Mouse (Mus musculus) MEL (cell line): ENCODE measurements around the gene Zfp638. TPM values are rescaled to one million over a fixed set of nuclear protein-coding genes. Genes with fewer than 3 reads are reported as not detected.

Experiments used
- DNase-seq: peaks from one replicate; pipeline ENCODE4 v3.0.0; 2011; ENCODE audit warnings: low read depth, low spot score
- H3K27ac ChIP-seq: 2 replicates; pipeline ENCODE4 v1.5.1; 2012; ENCODE audit warnings: low read depth, mild to moderate bottlenecking, control low read depth, low read length, moderate library complexity; ENCODE audit not compliant: control insufficient read depth
- H3K27me3 ChIP-seq, 2 experiments: fragments of 150-350 bp in 1 of 2; sonication (generic) in 1 of 2; 2 replicates each; pipeline ENCODE4 v1.6.1; 2012; ENCODE audit warnings: low read length in 2 of 2, mild to moderate bottlenecking in 2 of 2, improper control_type of control experiment in 1 of 2, moderate library complexity in 1 of 2; ENCODE audit not compliant: insufficient read depth in 2 of 2, control insufficient read depth in 1 of 2
- H3K36me3 ChIP-seq, 2 experiments: 2 replicates each; pipeline ENCODE4 v1.6.1; 2012 to 2014; ENCODE audit warnings: low read length in 2 of 2, improper control_type of control experiment in 1 of 2, inconsistent platforms in 1 of 2, mild to moderate bottlenecking in 1 of 2; ENCODE audit not compliant: insufficient read depth in 2 of 2, control insufficient read depth in 1 of 2
- H3K4me1 ChIP-seq, 2 experiments: fragments of 150-350 bp in 1 of 2; sonication (generic) in 1 of 2; 2 replicates each; pipeline ENCODE4 v1.6.1; 2012; ENCODE audit warnings: low read length in 2 of 2, improper control_type of control experiment in 1 of 2, mild to moderate bottlenecking in 1 of 2; ENCODE audit not compliant: insufficient read depth in 2 of 2, control insufficient read depth in 1 of 2
- H3K4me3 ChIP-seq, 2 experiments: fragments of 150-350 bp in 1 of 2; sonication (generic) in 1 of 2; 2 replicates each; pipeline ENCODE4 v1.5.1; 2012; ENCODE audit warnings: low read depth in 2 of 2, low read length in 2 of 2, mild to moderate bottlenecking in 2 of 2, moderate library complexity in 2 of 2, control low read depth in 1 of 2, improper control_type of control experiment in 1 of 2; ENCODE audit not compliant: control insufficient read depth in 1 of 2, insufficient read depth in 1 of 2
- H3K79me2 ChIP-seq: 2 replicates; pipeline ENCODE4 v1.6.1; 2012; ENCODE audit warnings: mild to moderate bottlenecking, low read length, moderate library complexity; ENCODE audit not compliant: control insufficient read depth, poor library complexity, insufficient read depth
- H3K9ac ChIP-seq: 2 replicates; pipeline ENCODE4 v1.6.1; 2012; ENCODE audit warnings: low read depth, mild to moderate bottlenecking, control low read depth, low read length, moderate library complexity; ENCODE audit not compliant: control insufficient read depth, poor library complexity, severe bottlenecking
- H3K9me3 ChIP-seq: fragments of 150-350 bp; sonication (generic); replicated peaks from 2 replicates; pipeline ENCODE4 v1.6.1; 2012; ENCODE audit warnings: mild to moderate bottlenecking, low read length, improper control_type of control experiment, moderate library complexity; ENCODE audit not compliant: insufficient read depth
- CHD2 ChIP-seq: IDR thresholded peaks from 2 replicates; pipeline ENCODE4 v1.6.1; 2011; ENCODE audit warnings: low read length, improper control_type of control experiment
- CTCF ChIP-seq, 3 experiments: IDR thresholded peaks in 2 of 3; conservative IDR thresholded peaks in 1 of 3; 2 replicates each; pipeline ENCODE4 v1.5.1; 2011 to 2012; ENCODE audit warnings: low read length in 3 of 3, low read depth in 2 of 3, mild to moderate bottlenecking in 2 of 3, improper control_type of control experiment in 1 of 3, inconsistent platforms in 1 of 3, mixed read lengths in 1 of 3, moderate library complexity in 1 of 3; ENCODE audit not compliant: control insufficient read depth in 1 of 3, insufficient read depth in 1 of 3, poor library complexity in 1 of 3, severe bottlenecking in 1 of 3
- ELF1 ChIP-seq: IDR thresholded peaks from 2 replicates; pipeline ENCODE4 v1.6.1; 2014; ENCODE audit warnings: low read depth, mild to moderate bottlenecking, inconsistent platforms, low read length, improper control_type of control experiment, moderate library complexity
- GATA1 ChIP-seq: IDR thresholded peaks from 2 replicates; pipeline ENCODE4 v1.6.1; 2011; ENCODE audit warnings: low read depth, low read length, improper control_type of control experiment
- HCFC1 ChIP-seq: IDR thresholded peaks from 2 replicates; pipeline ENCODE4 v1.6.1; 2012; ENCODE audit warnings: low read depth, mild to moderate bottlenecking, inconsistent platforms, low read length, improper control_type of control experiment, moderate library complexity
- JUND ChIP-seq: IDR thresholded peaks from 2 replicates; pipeline ENCODE4 v1.6.1; 2011; ENCODE audit warnings: low read depth, mild to moderate bottlenecking, improper control_type of control experiment, low read length
- MYB ChIP-seq: IDR thresholded peaks from 2 replicates; pipeline ENCODE4 v1.6.1; 2011; ENCODE audit warnings: mild to moderate bottlenecking, low read depth, low read length, improper control_type of control experiment
- MYC ChIP-seq: IDR thresholded peaks from 2 replicates; pipeline ENCODE4 v1.6.1; 2011; ENCODE audit warnings: low read depth, mild to moderate bottlenecking, low read length, improper control_type of control experiment, moderate library complexity
- NRF1 ChIP-seq: IDR thresholded peaks from 2 replicates; pipeline ENCODE4 v1.6.1; 2014; ENCODE audit warnings: low read depth, mild to moderate bottlenecking, inconsistent platforms, low read length, improper control_type of control experiment, moderate library complexity; ENCODE audit not compliant: poor library complexity, insufficient read depth, severe bottlenecking
- POLR2AphosphoS2 ChIP-seq: IDR thresholded peaks from 2 replicates; pipeline ENCODE4 v1.6.1; 2011; ENCODE audit warnings: low read length, improper control_type of control experiment
- POLR2AphosphoS5 ChIP-seq: IDR thresholded peaks from 2 replicates; pipeline ENCODE4 v1.6.1; 2012; ENCODE audit warnings: low read depth, borderline replicate concordance, mild to moderate bottlenecking, inconsistent platforms, low read length, moderate library complexity, mixed read lengths
- SMC3 ChIP-seq: IDR thresholded peaks from 2 replicates; pipeline ENCODE4 v1.6.1; 2011; ENCODE audit warnings: low read depth, low read length, improper control_type of control experiment
- TAL1 ChIP-seq: IDR thresholded peaks from 2 replicates; pipeline ENCODE4 v1.6.1; 2012; ENCODE audit warnings: mild to moderate bottlenecking, inconsistent platforms, low read length, moderate library complexity, mixed read lengths
- TBP ChIP-seq: IDR thresholded peaks from 2 replicates; pipeline ENCODE4 v1.8.0; 2011; ENCODE audit warnings: low read depth, low read length, improper control_type of control experiment
- USF2 ChIP-seq, 2 experiments: IDR thresholded peaks; 2 replicates each; pipeline ENCODE4 v1.6.1; 2011 to 2012; ENCODE audit warnings: improper control_type of control experiment in 2 of 2, low read length in 2 of 2, borderline replicate concordance in 1 of 2, inconsistent platforms in 1 of 2, low read depth in 1 of 2, mild to moderate bottlenecking in 1 of 2; ENCODE audit not compliant: insufficient read depth in 1 of 2
- polyA plus RNA-seq, 2 experiments: library from polyadenylated mRNA; stranded (reverse) in 1 of 2; unstranded in 1 of 2; fragments of >175 nt in 1 of 2; fragments of >200 nt in 1 of 2; gene quantifications; 2 replicates each; pipeline versions ENCODE4 v1.2.1 to v1.2.4; 2012; ENCODE audit warnings: low replicate concordance in 2 of 2, low read depth in 1 of 2; ENCODE audit not compliant: insufficient read length in 2 of 2, insufficient read depth in 1 of 2, missing spikeins in 1 of 2
- total RNA-seq: library from RNA; depleted of rRNA; stranded (reverse); fragments of 300-350 nt; gene quantifications from 2 replicates; pipeline ENCODE4 v1.2.3, GENCODE M21; 2012

Gene Zfp638
- total and polyA plus RNA-seq, 3 experiments = 50.1 to 69.0 (median 61.2) TPM

GRCm38 (mm10) chr6:84017392-84017791 is 150.5 kb downstream of the Zfp638 start:
- H3K9ac ChIP-seq = no peak overlapping the region
- no peaks in the 10 kb centered on the region for H3K36me3 ChIP-seq
- H3K9me3 ChIP-seq = no peaks in the 10 kb centered on the region
- no peak overlapping the region for H3K4me3 ChIP-seq
- no peaks in the 10 kb centered on the region for H3K4me1 ChIP-seq
- no peaks in the 10 kb centered on the region for H3K79me2 ChIP-seq
- H3K27ac ChIP-seq = no peak overlapping the region
- DNase-seq = no peak
- H3K27me3 ChIP-seq = no peaks in the 10 kb centered on the region
- TF ChIP-seq CTCF (IDR thresholded peaks at IDR 0.05 in 2 of 3, conservative IDR thresholded peaks at IDR 0.05 in 1 of 3; ENCODE audit: control insufficient read depth in 1 of 3, insufficient read depth in 1 of 3, low read depth in 2 of 3, low read length in 3 of 3, poor library complexity in 1 of 3, severe bottlenecking in 1 of 3) (peak in 2 of 3 experiments; percentile 12 to 19; a peak in 1 of 6 replicates), MYC (no peak), ELF1 (no peak), SMC3 (peak; percentile 34)

GRCm38 (mm10) chr6:84018906-84019550 is 152.1 kb downstream of the Zfp638 start:
- H3K9ac ChIP-seq = no peak overlapping the region
- no peaks in the 10 kb centered on the region for H3K27me3 ChIP-seq
- DNase-seq = no peak
- no peak overlapping the region for H3K4me3 ChIP-seq
- H3K9me3 ChIP-seq = no peaks in the 10 kb centered on the region
- H3K27ac ChIP-seq = no peak overlapping the region
- H3K79me2 ChIP-seq = no peaks in the 10 kb centered on the region
- no peaks in the 10 kb centered on the region for H3K4me1 ChIP-seq
- no peak for TF ChIP-seq MYB
- no peak for TF ChIP-seq TBP
- no peak for TF ChIP-seq USF2 (IDR thresholded peaks at IDR 0.05; ENCODE audit: borderline replicate concordance in 1 of 2, insufficient read depth in 1 of 2, low read depth in 1 of 2, low read length in 2 of 2)
- no peak for TF ChIP-seq POLR2AphosphoS2
- no peak for TF ChIP-seq NRF1
- TF ChIP-seq GATA1 = no peak
- no peaks in the 10 kb centered on the region for H3K36me3 ChIP-seq

- Histone ChIP-seq H3K9ac (no peak overlapping the region), H3K4me3 (no peak overlapping the region), H3K36me3 (no peaks in the 10 kb centered on the region), H3K79me2 (no peaks in the 10 kb centered on the region), H3K4me1 (no peaks in the 10 kb centered on the region), H3K27ac (no peak overlapping the region), H3K27me3 (no peaks in the 10 kb centered on the region), H3K9me3 (no peaks in the 10 kb centered on the region)
- DNase-seq = no peak
- TF ChIP-seq USF2 (IDR thresholded peaks at IDR 0.05; ENCODE audit: borderline replicate concordance in 1 of 2, insufficient read depth in 1 of 2, low read depth in 1 of 2, low read length in 2 of 2) (no peak), MYB (no peak), POLR2AphosphoS5 (no peak), HCFC1 (no peak), TAL1 (no peak), TBP (no peak), MYC (no peak), CHD2 (no peak), JUND (no peak)
Observed at GRCm38 (mm10) chr6:84020002-84020401, 153.1 kb downstream of the Zfp638 start.
